Mouse (Mus musculus) liver, embryonic 14.5 days (tissue): ENCODE data around the gene Bmp2.

Source experiments
- CTCF ChIP-seq: IDR thresholded peaks from 2 replicates; pipeline ENCODE4 v1.5.1; 2016; ENCODE audit warnings: antibody characterized with exemption, low read depth, control low read depth
- EP300 ChIP-seq: IDR thresholded peaks from 2 replicates; pipeline ENCODE4 v1.6.1; 2016; ENCODE audit warnings: antibody characterized with exemption, low read depth

GRCm38 (mm10) chr2:133509141-133509540 is 42.8 kb upstream of the Bmp2 start:
- TF ChIP-seq CTCF (no peak), EP300 (no peak)
